Comparison of ENCODE assay signal across 12 mouse cellular contexts in the genomic region with DNA sequence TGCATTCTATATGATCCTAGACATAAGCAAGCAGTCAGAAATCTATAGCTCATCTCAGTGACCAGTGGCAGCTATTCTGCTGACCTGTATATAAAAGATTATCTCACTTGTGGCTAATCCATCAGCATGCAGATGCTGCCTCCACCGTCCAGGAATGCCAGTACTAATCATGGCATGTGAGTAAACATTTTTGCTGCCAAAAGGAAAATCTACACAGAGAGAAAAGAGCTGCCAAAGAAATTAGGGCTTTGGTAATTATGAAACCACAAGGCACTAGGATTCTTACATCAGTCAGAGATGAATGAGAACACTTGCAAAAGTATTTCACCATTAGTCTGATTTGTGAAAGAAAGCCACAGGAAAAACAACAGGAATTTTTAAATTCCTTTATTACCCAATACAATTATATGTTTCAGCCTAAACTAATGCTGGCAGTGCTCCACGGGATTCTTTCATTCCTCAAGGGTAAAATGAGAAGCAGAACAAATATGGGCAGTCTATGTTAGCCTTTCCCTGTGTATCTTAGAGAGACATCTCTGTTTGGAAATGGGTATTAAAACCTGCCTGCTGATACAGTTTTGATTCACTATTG.
DNase-seq lines count a peak whose midpoint lies in the region; ATAC-seq and TF ChIP-seq lines count a peak whose summit lies in the region.
"Had no signal": no experiment of that assay in that cellular context is flagged by ENCODE, and none has a peak within 500 bp of the region (broad histone marks: within the 10 kb centered on the region; RNA-seq: fewer than 3 reads in every experiment).

No protein-coding gene starts in this region.

- 0 out of 2 replicates have a peak, but pooled peaks have one; percentile 24 for ATAC-seq in hindbrain, postnatal 0 days
- ATAC-seq in hindbrain, embryonic 14.5 days (ENCODE audit: low FRiP score), result no peak
- ATAC-seq: activated CD4-positive, CD25-positive, alpha-beta regulatory T cell, adult 4 months had no signal

- no peaks in the 10 kb centered on the region for H3K27me3 ChIP-seq in hindbrain, postnatal 0 days (ENCODE audit: insufficient read depth, low read length)
- no peaks in the 10 kb centered on the region for H3K27me3 ChIP-seq in hindbrain, embryonic 14.5 days (ENCODE audit: control insufficient read depth, insufficient read depth, low read length)
- H3K27me3 ChIP-seq: lung, embryonic 15.5 days had no signal

- whole genome bisulfite sequencing in hindbrain, postnatal 0 days, result 28% methylated on average over 2 of the region's 2 CpGs
- WGBS in hindbrain, embryonic 14.5 days, result 37% methylated on average over 2 of the region's 2 CpGs

- DNase-seq in hindbrain, postnatal 0 days (ENCODE audit: low spot score), result peak; percentile 19
- no peak for DNase-seq in hindbrain, embryonic 14.5 days (ENCODE audit: low spot score)
- DNase-seq in 3134 (ENCODE audit: extremely low read depth, insufficient read length, low spot score) (peak; percentile 52), 416B (ENCODE audit: low read depth) (peak; percentile 35)
- peak; percentile 67 for DNase-seq in fibroblast of lung, adult 2 months (ENCODE audit: low read depth)
- no peak for DNase-seq in heart, adult 18-20 months
- DNase-seq in spleen, postnatal 4 days (ENCODE audit: low spot score in 2 of 2), result no peak
- DNase-seq: cerebellum, adult 11-12 months; kidney, adult 11 months had no signal

- TF ChIP-seq CTCF in hindbrain, postnatal 0 days (IDR thresholded peaks at IDR 0.05; ENCODE audit: low read depth), result no peak

- no peaks in the 10 kb centered on the region for H3K9me3 ChIP-seq in hindbrain, postnatal 0 days (ENCODE audit: low read length)
- H3K9me3 ChIP-seq in hindbrain, embryonic 14.5 days (ENCODE audit: control insufficient read depth, low read length), result no peaks in the 10 kb centered on the region
- H3K9me3 ChIP-seq: heart, embryonic 10.5 days; lung, embryonic 15.5 days had no signal

- no peak overlapping the region for H3K27ac ChIP-seq in hindbrain, postnatal 0 days
- no peak overlapping the region for H3K27ac ChIP-seq in hindbrain, embryonic 14.5 days
- H3K27ac ChIP-seq: heart, embryonic 10.5 days; lung, embryonic 15.5 days had no signal

- H3K4me3 ChIP-seq in hindbrain, postnatal 0 days (ENCODE audit: low read length), result no peak overlapping the region
- no peak overlapping the region for H3K4me3 ChIP-seq in hindbrain, embryonic 14.5 days (replicated peaks; ENCODE audit: low read length)
- H3K4me3 ChIP-seq: heart, embryonic 10.5 days; lung, embryonic 15.5 days had no signal

- no peaks in the 10 kb centered on the region for H3K4me1 ChIP-seq in hindbrain, postnatal 0 days (ENCODE audit: insufficient read depth, low read length)
- 0 out of 2 replicates have a peak, but pooled peaks cover 4% of the 10 kb centered on the region for H3K4me1 ChIP-seq in hindbrain, embryonic 14.5 days (replicated peaks; ENCODE audit: control insufficient read depth, insufficient read depth, low read length)

- H3K36me3 ChIP-seq in hindbrain, postnatal 0 days (ENCODE audit: insufficient read depth, low read length), result no peaks in the 10 kb centered on the region
- H3K36me3 ChIP-seq in hindbrain, embryonic 14.5 days (replicated peaks; ENCODE audit: control insufficient read depth, insufficient read depth), result no peaks in the 10 kb centered on the region
- H3K36me3 ChIP-seq: heart, embryonic 10.5 days; lung, embryonic 15.5 days had no signal

- no peak overlapping the region for H3K9ac ChIP-seq in hindbrain, postnatal 0 days (replicated peaks; ENCODE audit: low read length)
- H3K9ac ChIP-seq in hindbrain, embryonic 14.5 days, result no peak overlapping the region
- H3K9ac ChIP-seq: lung, embryonic 15.5 days had no signal

- no peak overlapping the region for H3K4me2 ChIP-seq in hindbrain, postnatal 0 days (ENCODE audit: low read depth, low read length)
- no peak overlapping the region for H3K4me2 ChIP-seq in hindbrain, embryonic 14.5 days (replicated peaks)
- H3K4me2 ChIP-seq: lung, embryonic 15.5 days had no signal

Comparison
In these comparisons a context has a peak if more than half of its experiments do, and no peak if none do; other contexts are left out.
1. DNase-seq: peak in hindbrain, postnatal 0 days (single experiment), 3134 (single experiment), 416B (single experiment) and fibroblast of lung, adult 2 months (single experiment); none in hindbrain, embryonic 14.5 days (single experiment), heart, adult 18-20 months (0 of 2) and spleen, postnatal 4 days (0 of 2).